Mouse (Mus musculus) brain, embryonic 14.5 days (tissue): Measurements from ENCODE around the gene Tril.
A peak's percentile ranks its signal among the peaks of the same experiment; 100 is the strongest.

Source experiments
- CTCF ChIP-seq: fragments of 200-500 bp; IDR thresholded peaks from 2 replicates; pipeline ENCODE4 v1.5.1; 2012; ENCODE audit warnings: inconsistent platforms, mild to moderate bottlenecking, moderate library complexity, borderline replicate concordance; ENCODE audit not compliant: insufficient read depth, insufficient read length; ENCODE audit errors: extremely low read depth
- POLR2A ChIP-seq: fragments of 200-500 bp; IDR thresholded peaks from 2 replicates; pipeline ENCODE4 v1.6.1; 2012; ENCODE audit warnings: mild to moderate bottlenecking, inconsistent platforms, borderline replicate concordance; ENCODE audit not compliant: poor library complexity, insufficient read depth, insufficient read length, severe bottlenecking; ENCODE audit errors: extremely low read depth

DNA sequence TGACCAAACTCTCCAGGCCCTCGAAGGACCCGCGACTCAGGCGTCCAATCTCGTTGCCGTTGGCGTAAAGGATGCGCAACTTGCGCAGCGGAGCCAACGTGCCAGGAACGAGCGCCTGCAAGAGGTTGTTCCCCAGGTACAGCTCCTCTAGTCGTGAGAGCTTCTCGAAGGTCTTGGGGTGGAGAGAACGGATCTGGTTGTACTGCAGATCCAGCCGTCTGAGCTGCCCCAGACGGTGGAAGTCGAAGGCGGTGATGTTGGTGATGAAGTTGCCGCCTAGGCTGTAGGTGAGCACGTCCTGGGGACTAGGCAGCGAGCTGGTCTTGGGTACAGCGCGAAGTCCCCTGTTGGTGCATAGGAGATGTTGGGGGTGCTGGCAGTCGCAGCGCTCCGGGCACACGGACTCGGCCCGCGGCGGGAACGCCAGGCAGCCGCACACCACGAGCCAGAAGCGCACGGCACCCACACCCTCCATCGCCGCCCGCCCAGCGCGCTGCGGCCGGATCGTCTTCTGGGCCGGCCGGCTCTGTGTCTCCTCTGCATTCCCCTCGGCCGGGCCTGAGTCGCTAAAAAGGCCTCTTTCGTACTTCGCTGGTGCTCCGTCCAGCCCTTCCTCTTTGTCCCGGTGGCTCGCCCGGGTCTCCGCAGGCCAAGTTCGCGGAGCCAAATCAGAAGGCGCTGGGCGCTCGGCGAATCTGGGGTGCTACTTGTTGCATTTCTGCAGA is 707 bp downstream of the Tril start:
- TF ChIP-seq POLR2A (0 out of 2 replicates have a peak, but pooled peaks have one; percentile 14), CTCF (no peak)
